Mouse (Mus musculus) layer of hippocampus, postnatal 25 days (tissue): Measurements from ENCODE around the gene Ampd1. TPM values are rescaled to one million over a fixed set of nuclear protein-coding genes. Genes with fewer than 3 reads are reported as not detected.
"Not testable (repeated sequence)": the region's sequence is repeated elsewhere in the genome, so short reads cannot be mapped to it uniquely, and the experiment has no call there.

ENCODE experiments used
- DNase-seq, 2 experiments: peaks; one replicate each; pipeline ENCODE4 v3.0.0; 2022; ENCODE audit warnings: mixed read lengths in 2 of 2, low spot score in 1 of 2; ENCODE audit errors: extremely low spot score in 1 of 2
- total RNA-seq, 2 experiments: library from RNA; stranded (reverse); gene quantifications; 2 replicates each; pipeline ENCODE4 v1.2.3; 2021

Gene Ampd1
- total RNA-seq, 2 experiments from 2014 or later = not detected

- no peak for DNase-seq
Measured at GRCm38 (mm10) chr3:103101909-103102308, 28.1 kb downstream of the Ampd1 start.

- DNase-seq = peak; percentile 42 to 59
Measured at GRCm38 (mm10) chr3:103102454-103103390, 28.9 kb downstream of the Ampd1 start, which contains the start of gene Dennd2c. Gene Dennd2c (plus strand): TSS chr3:103102604.

- no peak for DNase-seq
Measured at GRCm38 (mm10) chr3:103107565-103108240, 33.9 kb downstream of the Ampd1 start.

- no peak for DNase-seq
Measured at GRCm38 (mm10) chr3:103112216-103112615, 38.4 kb downstream of the Ampd1 start.

GRCm38 (mm10) chr3:103123636-103124035 is 49.8 kb downstream of the Ampd1 start:
- DNase-seq = no peak

- no peak for DNase-seq
Measured at GRCm38 (mm10) chr3:103126138-103126537, 52.3 kb downstream of the Ampd1 start.

- DNase-seq = no peak
Measured at GRCm38 (mm10) chr3:103127177-103127576, 53.4 kb downstream of the Ampd1 start.

GRCm38 (mm10) chr3:103127721-103128120 is 53.9 kb downstream of the Ampd1 start:
- DNase-seq = no peak

- DNase-seq = no peak
Measured at GRCm38 (mm10) chr3:103128251-103128650, 54.4 kb downstream of the Ampd1 start.

GRCm38 (mm10) chr3:103129367-103130159 is 55.7 kb downstream of the Ampd1 start:
- DNase-seq = no peak

GRCm38 (mm10) chr3:103130236-103130751 is 56.5 kb downstream of the Ampd1 start:
- DNase-seq = no peak

- DNase-seq = no peak
Measured at GRCm38 (mm10) chr3:103133098-103133497, 59.3 kb downstream of the Ampd1 start.

GRCm38 (mm10) chr3:103136414-103137077 is 62.7 kb downstream of the Ampd1 start:
- DNase-seq = no peak

GRCm38 (mm10) chr3:103139047-103139446 is 65.2 kb downstream of the Ampd1 start:
- DNase-seq = no peak

- DNase-seq = not testable (repeated sequence)
Measured at GRCm38 (mm10) chr3:103140095-103140838, 66.5 kb downstream of the Ampd1 start.

- DNase-seq = no peak
Measured at GRCm38 (mm10) chr3:103141287-103141686, 67.5 kb downstream of the Ampd1 start.

GRCm38 (mm10) chr3:103142366-103142765 is 68.6 kb downstream of the Ampd1 start:
- no peak for DNase-seq

GRCm38 (mm10) chr3:103145336-103145735 is 71.5 kb downstream of the Ampd1 start:
- no peak for DNase-seq

GRCm38 (mm10) chr3:103145791-103146190 is 72.0 kb downstream of the Ampd1 start:
- DNase-seq = no peak
